Mouse (Mus musculus): ENCODE data around the gene Ush2a. TPM values are rescaled to one million over a fixed set of nuclear protein-coding genes. Genes with fewer than 3 reads are reported as not detected.

Ush2a gene
- polyA plus RNA-seq, 1 experiment = not detected

GRCm38 (mm10) chr1:188430689-188431088 is 168.9 kb downstream of the Ush2a start:
- H3ac ChIP-seq (ENCODE audit: control insufficient read depth, insufficient read length) = no peak overlapping the region
- no peak for TF ChIP-seq POLR2AphosphoS2 (IDR thresholded peaks at IDR 0.05; ENCODE audit: insufficient read length, low read depth)
- TF ChIP-seq POLR2A (IDR thresholded peaks at IDR 0.05; ENCODE audit: insufficient read length, low read depth) = no peak
- no peak for TF ChIP-seq TCF12 (IDR thresholded peaks at IDR 0.05; ENCODE audit: insufficient read depth, poor library complexity, severe bottlenecking)
- no peak for TF ChIP-seq SRF (IDR thresholded peaks at IDR 0.05; ENCODE audit: control insufficient read depth, insufficient read length, low read depth)
- no peaks in the 10 kb centered on the region for H3K79me2 ChIP-seq (ENCODE audit: control insufficient read depth, insufficient read depth)
- no peak overlapping the region for H3K4me3 ChIP-seq
- H3K36me3 ChIP-seq (ENCODE audit: control insufficient read depth, insufficient read depth) = no peaks in the 10 kb centered on the region
- no peak overlapping the region for H3K4me2 ChIP-seq (ENCODE audit: low read depth)
- no peaks in the 10 kb centered on the region for H3K27me3 ChIP-seq (ENCODE audit: control insufficient read depth, insufficient read depth, insufficient read length)

- Histone ChIP-seq H3K36me3 (ENCODE audit: control insufficient read depth, insufficient read depth) (no peaks in the 10 kb centered on the region), H3K27me3 (ENCODE audit: control insufficient read depth, insufficient read depth, insufficient read length) (no peaks in the 10 kb centered on the region), H3ac (ENCODE audit: control insufficient read depth, insufficient read length) (no peak overlapping the region), H3K79me2 (ENCODE audit: control insufficient read depth, insufficient read depth) (no peaks in the 10 kb centered on the region), H3K4me2 (ENCODE audit: low read depth) (no peak overlapping the region), H3K4me3 (no peak overlapping the region)
- no peak for TF ChIP-seq POLR2A (IDR thresholded peaks at IDR 0.05; ENCODE audit: insufficient read length, low read depth)
- no peak for TF ChIP-seq CEBPB (IDR thresholded peaks at IDR 0.05; ENCODE audit: insufficient read depth, poor library complexity, severe bottlenecking)
- TF ChIP-seq TCF3 (IDR thresholded peaks at IDR 0.05; ENCODE audit: insufficient read length, low read depth) = no peak
- TF ChIP-seq MAX (IDR thresholded peaks at IDR 0.05; ENCODE audit: low read depth) = no peak
- no peak for TF ChIP-seq POLR2AphosphoS2 (IDR thresholded peaks at IDR 0.05; ENCODE audit: insufficient read length, low read depth)
- TF ChIP-seq TCF12 (IDR thresholded peaks at IDR 0.05; ENCODE audit: insufficient read depth, poor library complexity, severe bottlenecking) = no peak
- TF ChIP-seq MYOD1 (IDR thresholded peaks at IDR 0.05; ENCODE audit: control insufficient read depth in 1 of 3, insufficient read length in 2 of 3, low read depth in 2 of 3) = no peak
- no peak for TF ChIP-seq SRF (IDR thresholded peaks at IDR 0.05; ENCODE audit: control insufficient read depth, insufficient read length, low read depth)
- TF ChIP-seq MYOG (IDR thresholded peaks at IDR 0.05; ENCODE audit: control insufficient read depth in 1 of 3, insufficient read depth in 1 of 3, insufficient read length in 2 of 3, low read depth in 2 of 3) = no peak
- no peak for TF ChIP-seq USF1 (IDR thresholded peaks at IDR 0.05; ENCODE audit: low read depth)
- no peak for TF ChIP-seq E2F4 (IDR thresholded peaks at IDR 0.05; ENCODE audit: insufficient read depth)
- TF ChIP-seq REST (IDR thresholded peaks at IDR 0.05; ENCODE audit: insufficient read depth, insufficient read length) = no peak
Observed at GRCm38 (mm10) chr1:188447964-188448363, 186.1 kb downstream of the Ush2a start.

GRCm38 (mm10) chr1:188456466-188457175 is 194.8 kb downstream of the Ush2a start:
- TF ChIP-seq TCF3 (IDR thresholded peaks at IDR 0.05; ENCODE audit: insufficient read length, low read depth) = no peak
- TF ChIP-seq POLR2A (IDR thresholded peaks at IDR 0.05; ENCODE audit: insufficient read length, low read depth) = no peak
- no peak for TF ChIP-seq MYOD1 (IDR thresholded peaks at IDR 0.05; ENCODE audit: control insufficient read depth in 1 of 3, insufficient read length in 2 of 3, low read depth in 2 of 3)
- no peak for TF ChIP-seq SRF (IDR thresholded peaks at IDR 0.05; ENCODE audit: control insufficient read depth, insufficient read length, low read depth)
- no peak for TF ChIP-seq POLR2AphosphoS2 (IDR thresholded peaks at IDR 0.05; ENCODE audit: insufficient read length, low read depth)
- no peak for TF ChIP-seq E2F4 (IDR thresholded peaks at IDR 0.05; ENCODE audit: insufficient read depth)
- TF ChIP-seq MYOG (IDR thresholded peaks at IDR 0.05; ENCODE audit: control insufficient read depth in 1 of 3, insufficient read depth in 1 of 3, insufficient read length in 2 of 3, low read depth in 2 of 3) = no peak
- TF ChIP-seq CEBPB (IDR thresholded peaks at IDR 0.05; ENCODE audit: insufficient read depth, poor library complexity, severe bottlenecking) = no peak
- TF ChIP-seq TCF12 (IDR thresholded peaks at IDR 0.05; ENCODE audit: insufficient read depth, poor library complexity, severe bottlenecking) = no peak
- TF ChIP-seq REST (IDR thresholded peaks at IDR 0.05; ENCODE audit: insufficient read depth, insufficient read length) = no peak
- TF ChIP-seq MAX (IDR thresholded peaks at IDR 0.05; ENCODE audit: low read depth) = no peak
- no peak for TF ChIP-seq USF1 (IDR thresholded peaks at IDR 0.05; ENCODE audit: low read depth)
- no peaks in the 10 kb centered on the region for H3K79me2 ChIP-seq (ENCODE audit: control insufficient read depth, insufficient read depth)
- no peaks in the 10 kb centered on the region for H3K27me3 ChIP-seq (ENCODE audit: control insufficient read depth, insufficient read depth, insufficient read length)
- H3ac ChIP-seq (ENCODE audit: control insufficient read depth, insufficient read length) = no peak overlapping the region
- no peak overlapping the region for H3K4me2 ChIP-seq (ENCODE audit: low read depth)
- H3K36me3 ChIP-seq (ENCODE audit: control insufficient read depth, insufficient read depth) = no peaks in the 10 kb centered on the region
- no peak overlapping the region for H3K4me3 ChIP-seq

DNA sequence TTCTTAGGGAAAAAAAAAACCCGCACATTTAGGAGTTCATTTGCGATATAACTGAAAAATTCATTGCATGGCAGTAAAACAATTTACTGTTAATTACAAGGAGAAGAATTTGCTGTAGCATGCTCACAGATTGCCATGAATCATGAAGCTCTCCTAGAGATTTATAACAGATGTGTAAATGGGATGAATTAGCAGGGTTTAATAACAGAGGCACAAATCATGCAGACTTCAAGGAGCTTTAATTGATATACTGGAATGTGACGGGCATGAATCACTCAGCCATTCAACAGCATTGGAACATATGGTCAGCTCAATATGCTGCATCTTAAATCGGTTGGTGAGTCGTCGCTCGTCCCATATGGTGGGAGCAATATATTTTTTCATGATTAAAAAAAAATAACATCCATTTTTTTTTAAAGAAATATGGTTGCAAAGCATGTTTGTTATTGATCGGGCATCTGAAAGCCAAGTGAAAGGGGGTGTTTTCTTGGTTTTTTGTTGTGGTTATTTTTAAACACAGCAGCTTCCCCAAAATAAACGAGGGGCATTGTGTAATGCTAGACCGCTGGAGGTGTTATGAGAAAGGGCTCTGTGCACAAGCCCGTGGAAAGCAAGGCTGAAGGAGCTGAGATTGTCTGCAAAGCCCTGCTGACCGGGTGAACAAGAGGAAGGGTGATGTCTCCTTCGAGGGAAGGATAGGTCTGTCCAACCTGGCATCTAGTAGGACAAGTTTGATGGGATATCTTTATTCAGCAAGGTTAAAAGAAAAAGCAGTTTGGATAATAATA is 195.6 kb downstream of the Ush2a start:
- no peak overlapping the region for H3K4me2 ChIP-seq (ENCODE audit: low read depth)
- H3K27me3 ChIP-seq (ENCODE audit: control insufficient read depth, insufficient read depth, insufficient read length) = no peaks in the 10 kb centered on the region
- TF ChIP-seq E2F4 (IDR thresholded peaks at IDR 0.05; ENCODE audit: insufficient read depth) (no peak), REST (IDR thresholded peaks at IDR 0.05; ENCODE audit: insufficient read depth, insufficient read length) (no peak), USF1 (IDR thresholded peaks at IDR 0.05; ENCODE audit: low read depth) (no peak), MAX (IDR thresholded peaks at IDR 0.05; ENCODE audit: low read depth) (no peak), SRF (IDR thresholded peaks at IDR 0.05; ENCODE audit: control insufficient read depth, insufficient read length, low read depth) (no peak), POLR2A (IDR thresholded peaks at IDR 0.05; ENCODE audit: insufficient read length, low read depth) (no peak), TCF3 (IDR thresholded peaks at IDR 0.05; ENCODE audit: insufficient read length, low read depth) (no peak), MYOG (IDR thresholded peaks at IDR 0.05; ENCODE audit: control insufficient read depth in 1 of 3, insufficient read depth in 1 of 3, insufficient read length in 2 of 3, low read depth in 2 of 3) (no peak), CEBPB (IDR thresholded peaks at IDR 0.05; ENCODE audit: insufficient read depth, poor library complexity, severe bottlenecking) (no peak), TCF12 (IDR thresholded peaks at IDR 0.05; ENCODE audit: insufficient read depth, poor library complexity, severe bottlenecking) (no peak), MYOD1 (IDR thresholded peaks at IDR 0.05; ENCODE audit: control insufficient read depth in 1 of 3, insufficient read length in 2 of 3, low read depth in 2 of 3) (no peak), POLR2AphosphoS2 (IDR thresholded peaks at IDR 0.05; ENCODE audit: insufficient read length, low read depth) (no peak)

More for the DNA sequence above, 195.6 kb downstream of the Ush2a start:
- Histone ChIP-seq H3K36me3 (ENCODE audit: control insufficient read depth, insufficient read depth) (no peaks in the 10 kb centered on the region), H3K79me2 (ENCODE audit: control insufficient read depth, insufficient read depth) (no peaks in the 10 kb centered on the region), H3ac (ENCODE audit: control insufficient read depth, insufficient read length) (no peak overlapping the region), H3K4me3 (no peak overlapping the region)

Data from myocyte (in vitro differentiated cells).